Mouse (Mus musculus): ENCODE measurements around the gene Il5ra. TPM values are rescaled to one million over a fixed set of nuclear protein-coding genes. Genes with fewer than 3 reads are reported as not detected.

Gene Il5ra
- not detected for total RNA-seq (2021)

GRCm38 (mm10) chr6:106748887-106749388 is at the start of gene Il5ra:
TSS of gene Il5ra (minus strand) at chr6:106749037.
- no peak for DNase-seq (ENCODE audit: extremely low spot score in 1 of 2, low spot score in 1 of 2)

- DNase-seq (ENCODE audit: extremely low spot score in 1 of 2, low spot score in 1 of 2), result no peak
Measured at GRCm38 (mm10) chr6:106794094-106794814, 45.4 kb upstream of the Il5ra start.

- DNase-seq (ENCODE audit: extremely low spot score in 1 of 2, low spot score in 1 of 2), result no peak
Measured at GRCm38 (mm10) chr6:106793621-106794020, 44.8 kb upstream of the Il5ra start.

- DNase-seq (ENCODE audit: extremely low spot score in 1 of 2, low spot score in 1 of 2), result no peak
Measured at GRCm38 (mm10) chr6:106793088-106793487, 44.3 kb upstream of the Il5ra start.

GRCm38 (mm10) chr6:106792486-106792885 is 43.6 kb upstream of the Il5ra start:
- DNase-seq (ENCODE audit: extremely low spot score in 1 of 2, low spot score in 1 of 2), result no peak

GRCm38 (mm10) chr6:106791429-106791828 is 42.6 kb upstream of the Il5ra start:
- DNase-seq (ENCODE audit: extremely low spot score in 1 of 2, low spot score in 1 of 2), result no peak

GRCm38 (mm10) chr6:106787138-106787537 is 38.3 kb upstream of the Il5ra start:
- no peak for DNase-seq (ENCODE audit: extremely low spot score in 1 of 2, low spot score in 1 of 2)

GRCm38 (mm10) chr6:106770046-106770445 is 21.2 kb upstream of the Il5ra start:
- DNase-seq (ENCODE audit: extremely low spot score in 1 of 2, low spot score in 1 of 2), result no peak

GRCm38 (mm10) chr6:106769290-106769866 is 20.5 kb upstream of the Il5ra start:
- no peak for DNase-seq (ENCODE audit: extremely low spot score in 1 of 2, low spot score in 1 of 2)

- peak; percentile 89 to 95 for DNase-seq (ENCODE audit: extremely low spot score in 1 of 2, low spot score in 1 of 2)
Measured at GRCm38 (mm10) chr6:106768640-106769289, 19.9 kb upstream of the Il5ra start, which contains the start of gene Trnt1. TSS of gene Trnt1 (plus strand) at chr6:106769120.

GRCm38 (mm10) chr6:106766774-106767173 is 17.9 kb upstream of the Il5ra start:
- no peak for DNase-seq (ENCODE audit: extremely low spot score in 1 of 2, low spot score in 1 of 2)

GRCm38 (mm10) chr6:106765892-106766291 is 17.1 kb upstream of the Il5ra start:
- DNase-seq (ENCODE audit: extremely low spot score in 1 of 2, low spot score in 1 of 2), result no peak

GRCm38 (mm10) chr6:106761486-106761885 is 12.6 kb upstream of the Il5ra start:
- no peak for DNase-seq (ENCODE audit: extremely low spot score in 1 of 2, low spot score in 1 of 2)

- no peak for DNase-seq (ENCODE audit: extremely low spot score in 1 of 2, low spot score in 1 of 2)
Measured at GRCm38 (mm10) chr6:106760473-106761218, 11.8 kb upstream of the Il5ra start.

GRCm38 (mm10) chr6:106758299-106758698 is 9.5 kb upstream of the Il5ra start:
- DNase-seq (ENCODE audit: extremely low spot score in 1 of 2, low spot score in 1 of 2), result no peak

- DNase-seq (ENCODE audit: extremely low spot score in 1 of 2, low spot score in 1 of 2), result no peak
Measured at GRCm38 (mm10) chr6:106750291-106750690, 1.5 kb upstream of the Il5ra start.

GRCm38 (mm10) chr6:106747804-106748203 is 1.0 kb downstream of the Il5ra start:
- DNase-seq (ENCODE audit: extremely low spot score in 1 of 2, low spot score in 1 of 2), result no peak

- DNase-seq (ENCODE audit: extremely low spot score in 1 of 2, low spot score in 1 of 2), result no peak
Measured at GRCm38 (mm10) chr6:106747251-106747650, 1.6 kb downstream of the Il5ra start.

GRCm38 (mm10) chr6:106745673-106746394 is 3.0 kb downstream of the Il5ra start:
- no peak for DNase-seq (ENCODE audit: extremely low spot score in 1 of 2, low spot score in 1 of 2)

Data from layer of hippocampus, postnatal 25 days (tissue).